Mouse (Mus musculus) right cerebral cortex, postnatal 10 days (tissue): ENCODE measurements around the gene Xpo6.

Experiments used
- DNase-seq, 2 experiments: peaks; one replicate each; pipeline ENCODE4 v3.0.0; 2021; ENCODE audit warnings: low spot score in 2 of 2

Gene Xpo6

DNA sequence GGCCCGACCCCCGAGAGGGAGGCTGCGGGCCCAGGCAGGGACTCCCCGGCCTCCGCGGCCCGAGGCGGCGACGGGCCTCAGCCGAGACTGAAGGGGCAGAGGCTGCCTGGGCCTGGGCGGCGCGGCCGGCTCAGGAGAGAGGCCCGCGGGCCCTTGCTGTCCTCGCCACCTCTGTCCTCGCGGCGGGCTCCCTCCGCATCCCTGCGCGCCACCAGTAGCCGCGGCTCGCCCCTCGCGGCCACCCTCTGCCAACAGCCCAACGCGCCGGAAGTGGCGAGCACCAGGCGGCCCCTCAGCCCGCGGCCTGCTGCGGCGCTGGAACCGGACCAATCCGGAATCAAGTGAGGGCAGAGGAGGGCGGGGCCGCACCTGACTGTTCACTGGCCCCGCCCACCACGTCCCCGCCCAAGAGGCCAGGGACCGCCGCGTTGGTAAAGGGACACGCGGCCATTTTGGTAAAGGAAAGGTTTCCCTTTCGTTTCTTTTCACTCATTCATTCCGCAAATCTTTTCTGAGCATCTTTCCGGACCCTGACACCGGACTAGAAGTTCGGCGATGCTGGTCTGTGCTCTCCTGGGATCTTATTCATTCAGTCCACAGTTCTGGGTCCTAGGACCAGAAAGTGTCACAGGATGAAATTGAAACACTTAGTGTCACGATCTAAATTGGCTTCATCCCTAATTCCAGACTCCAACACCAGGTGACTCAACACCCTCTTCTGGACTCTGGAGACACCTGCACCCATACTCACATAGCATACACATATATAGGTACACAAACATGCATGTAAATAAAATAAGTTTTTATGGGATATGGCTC is at the start of gene Xpo6:
TSS of gene Xpo6 (minus strand) at position 324 of the 819 bp plus-strand sequence.
- peak; percentile 98 for DNase-seq

DNA sequence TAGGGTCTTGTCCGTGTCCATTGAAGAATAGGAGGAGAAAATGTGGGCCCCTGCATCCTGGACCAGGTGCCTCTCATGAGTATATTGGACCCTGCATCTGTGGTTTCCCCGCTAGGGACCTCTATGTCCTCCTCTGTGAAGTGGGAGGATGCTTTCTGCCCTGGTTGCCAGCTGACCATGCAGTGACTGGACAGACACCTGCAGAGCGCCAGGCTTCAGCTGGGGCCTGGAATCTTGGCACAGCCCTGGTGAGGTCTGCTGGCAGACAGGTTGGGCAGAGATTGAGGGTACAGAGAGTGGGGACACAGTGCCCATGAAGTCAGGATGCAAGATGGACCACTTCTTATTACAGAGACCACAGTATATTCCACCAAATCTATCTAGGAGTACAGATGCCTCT is 49.7 kb upstream of the Xpo6 start:
- no peak for DNase-seq

DNA sequence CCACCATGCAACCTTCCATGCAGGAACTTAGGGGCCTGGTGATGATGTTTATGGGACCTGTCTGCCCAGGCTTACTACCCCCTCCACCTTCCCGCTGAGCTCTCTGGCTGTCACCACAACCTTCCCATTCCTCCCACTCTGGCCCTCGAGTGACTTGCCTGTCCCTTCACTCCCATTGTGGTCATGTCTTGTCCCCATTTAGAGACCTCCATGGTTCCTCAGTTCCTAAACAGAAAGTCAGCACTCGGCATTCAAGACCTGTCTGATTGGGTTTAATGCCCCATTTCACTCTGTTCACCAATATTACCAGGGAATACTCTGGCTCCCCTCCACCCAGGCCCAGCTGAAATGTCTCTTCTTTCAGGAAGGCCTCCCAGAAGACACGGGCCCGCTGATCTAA is 48.8 kb upstream of the Xpo6 start:
- DNase-seq = no peak

DNA sequence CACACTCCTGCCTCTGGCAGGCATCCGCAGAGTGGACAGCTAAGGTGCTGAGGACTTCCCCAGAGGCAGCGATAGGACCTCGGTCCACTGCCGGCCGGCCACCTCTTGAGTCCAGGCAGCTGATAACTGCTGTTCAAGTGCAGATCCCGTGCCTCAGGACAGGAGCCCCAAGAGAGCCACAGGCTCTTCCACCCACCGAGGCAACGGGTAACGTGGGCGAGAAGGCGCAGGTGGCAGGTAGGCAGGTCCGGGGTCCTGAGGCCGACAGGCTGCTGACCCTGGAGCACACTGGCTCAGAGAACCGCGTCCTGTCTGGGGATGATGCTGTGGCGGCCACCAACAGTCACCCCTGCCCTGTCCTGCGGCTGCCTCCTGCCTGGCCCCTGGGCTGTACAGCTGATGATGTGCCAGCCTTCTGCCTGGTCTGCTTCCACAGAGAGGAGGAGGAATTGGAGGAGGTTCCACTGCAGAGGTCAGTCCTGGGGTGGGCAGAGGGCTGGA is 48.4 kb upstream of the Xpo6 start:
- no peak for DNase-seq

DNA sequence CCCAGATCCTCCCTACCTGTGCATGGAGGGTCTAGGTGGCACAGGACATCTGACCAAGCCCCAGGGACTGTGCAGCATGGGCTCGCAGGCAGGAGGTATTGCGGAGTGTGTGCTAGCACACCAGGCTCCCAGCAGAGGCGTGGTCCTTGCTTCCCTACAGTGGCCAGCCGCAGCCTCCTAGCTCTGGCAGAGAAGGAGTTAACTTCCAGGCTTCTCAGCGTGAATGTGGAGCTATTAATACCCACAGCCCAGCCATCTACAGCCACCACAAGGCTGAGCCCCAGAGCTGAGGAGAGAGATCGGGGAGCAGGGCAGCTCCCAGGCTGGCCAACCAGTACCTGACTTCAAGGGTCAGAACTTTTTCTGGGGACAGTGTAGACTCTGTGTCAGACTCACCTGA is 47.8 kb upstream of the Xpo6 start:
- peak in 1 of 2 experiments; percentile 55 for DNase-seq

DNA sequence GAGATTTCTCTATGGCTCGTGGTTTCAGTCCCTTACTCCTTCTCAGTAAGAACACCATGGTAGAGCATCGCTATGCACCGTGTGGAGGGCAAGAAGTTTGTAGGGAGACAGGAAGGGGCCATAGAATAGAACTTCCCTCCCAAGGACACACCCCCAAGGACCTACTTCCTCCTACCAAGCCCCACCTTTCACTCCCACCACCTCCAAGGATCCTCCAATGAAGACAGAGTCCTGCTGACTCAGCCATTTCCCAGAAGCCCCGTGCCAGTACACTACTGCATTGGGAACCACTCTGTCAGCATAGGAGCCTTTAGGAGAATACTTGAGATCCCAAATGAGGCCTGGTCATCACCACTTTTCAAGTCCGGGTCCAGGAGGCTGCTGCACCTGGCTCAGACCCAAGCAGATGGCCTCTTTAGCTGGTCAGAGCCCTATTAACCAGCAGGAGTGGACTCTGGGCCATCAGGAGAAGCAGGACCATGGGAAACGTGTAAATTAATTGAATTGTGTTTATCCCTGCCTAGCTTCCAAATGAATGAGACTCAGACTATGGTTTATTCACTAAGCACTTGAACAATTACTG is 44.0 kb upstream of the Xpo6 start:
- DNase-seq = no peak

DNA sequence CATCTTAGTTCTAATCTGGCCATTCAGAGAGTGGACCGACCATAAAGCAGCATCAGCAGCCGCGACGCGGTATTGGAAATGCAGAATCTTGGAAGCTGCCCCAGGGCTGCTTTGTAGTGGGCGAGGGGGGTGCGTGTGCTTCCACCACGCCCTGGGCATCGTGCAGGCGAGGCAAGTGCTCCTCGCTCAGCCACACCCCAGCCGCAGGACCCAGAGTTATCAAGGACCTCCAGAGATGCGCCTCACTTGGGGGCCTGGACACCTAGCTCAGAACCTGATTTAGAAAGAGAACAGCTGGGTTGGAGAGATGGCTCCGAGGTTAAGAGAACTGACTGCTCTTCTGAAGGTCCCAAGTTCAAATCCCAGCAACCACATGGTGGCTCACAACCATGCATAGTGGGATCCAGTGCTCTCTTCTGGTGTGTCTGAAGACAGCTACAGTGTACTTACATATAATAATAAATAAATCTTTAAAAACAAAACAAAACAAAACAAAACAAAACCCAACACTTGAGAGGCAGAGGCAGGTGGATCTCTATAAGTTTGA is 40.6 kb upstream of the Xpo6 start:
- no peak for DNase-seq

DNA sequence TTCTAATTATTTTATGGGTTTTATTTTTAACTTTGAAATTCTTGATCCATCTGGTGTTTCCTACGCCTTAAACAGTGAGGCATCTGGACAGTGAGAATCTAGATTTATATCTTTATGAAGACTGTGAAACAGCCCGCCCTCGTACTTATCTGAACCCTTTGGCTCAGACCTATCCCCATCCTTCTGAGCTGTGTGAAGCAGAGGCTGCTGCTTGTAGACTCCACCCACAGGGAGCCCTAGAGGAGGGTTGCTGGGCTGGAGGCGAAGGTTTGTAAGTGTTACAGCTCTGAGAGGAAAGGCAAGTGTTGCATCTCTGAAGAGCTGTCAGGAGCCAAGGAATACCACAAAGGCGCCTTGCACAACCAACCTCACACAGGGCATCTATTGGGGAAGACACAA is 36.5 kb upstream of the Xpo6 start:
- peak; percentile 49 to 74 for DNase-seq

DNA sequence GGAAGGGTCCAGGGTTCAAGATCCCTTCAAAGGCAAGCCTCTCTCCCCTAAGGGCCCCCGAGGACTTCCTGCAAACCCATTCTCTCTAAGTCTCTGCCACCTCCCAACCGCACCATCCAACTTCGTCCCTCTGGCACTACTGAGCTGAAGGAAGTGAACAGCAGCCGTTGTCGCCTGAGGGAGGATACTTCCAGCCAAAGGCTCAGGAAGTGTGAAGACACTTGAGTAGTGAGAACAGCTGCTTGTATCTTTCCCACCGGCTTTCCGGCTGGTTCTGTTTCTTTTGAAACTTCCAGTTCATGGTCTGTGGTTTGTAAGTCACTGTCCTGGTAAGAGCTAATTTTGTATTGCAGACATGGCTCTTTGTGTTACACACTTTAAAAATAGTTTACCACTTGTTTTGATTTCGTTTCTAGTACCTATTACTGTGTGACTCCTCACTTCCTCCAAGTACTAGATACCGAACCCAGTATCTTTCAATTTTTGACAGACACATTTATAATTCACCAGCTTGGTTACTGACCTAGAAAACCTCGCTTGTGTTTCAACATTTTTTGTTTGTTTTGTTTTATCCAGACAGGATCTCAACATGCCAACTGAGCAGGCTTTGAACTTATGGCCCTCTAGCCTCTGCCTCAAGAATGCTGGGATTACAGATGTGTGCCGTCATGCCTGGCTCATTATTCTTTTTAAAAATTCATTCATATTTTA is 35.9 kb upstream of the Xpo6 start:
- DNase-seq = peak; percentile 65 to 76

DNA sequence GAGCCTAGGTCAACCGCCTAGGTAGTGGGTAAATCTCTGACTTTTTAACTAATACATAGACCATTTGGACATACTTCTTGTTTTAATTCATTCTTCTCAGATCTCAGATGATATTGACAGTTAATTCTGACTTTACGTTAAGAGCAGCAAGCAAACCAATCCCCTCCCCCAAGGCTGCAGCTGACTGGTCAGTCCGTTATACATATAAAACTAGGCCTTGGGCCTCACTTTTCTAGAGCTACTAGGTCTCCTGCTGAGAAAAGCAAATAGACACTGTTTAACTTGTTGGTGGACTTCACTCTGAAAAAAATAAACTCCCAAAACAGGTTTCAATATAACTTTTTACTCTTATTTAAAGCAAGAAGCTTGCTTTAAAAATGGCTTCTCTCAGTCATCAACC is 34.3 kb upstream of the Xpo6 start:
- no peak for DNase-seq

DNA sequence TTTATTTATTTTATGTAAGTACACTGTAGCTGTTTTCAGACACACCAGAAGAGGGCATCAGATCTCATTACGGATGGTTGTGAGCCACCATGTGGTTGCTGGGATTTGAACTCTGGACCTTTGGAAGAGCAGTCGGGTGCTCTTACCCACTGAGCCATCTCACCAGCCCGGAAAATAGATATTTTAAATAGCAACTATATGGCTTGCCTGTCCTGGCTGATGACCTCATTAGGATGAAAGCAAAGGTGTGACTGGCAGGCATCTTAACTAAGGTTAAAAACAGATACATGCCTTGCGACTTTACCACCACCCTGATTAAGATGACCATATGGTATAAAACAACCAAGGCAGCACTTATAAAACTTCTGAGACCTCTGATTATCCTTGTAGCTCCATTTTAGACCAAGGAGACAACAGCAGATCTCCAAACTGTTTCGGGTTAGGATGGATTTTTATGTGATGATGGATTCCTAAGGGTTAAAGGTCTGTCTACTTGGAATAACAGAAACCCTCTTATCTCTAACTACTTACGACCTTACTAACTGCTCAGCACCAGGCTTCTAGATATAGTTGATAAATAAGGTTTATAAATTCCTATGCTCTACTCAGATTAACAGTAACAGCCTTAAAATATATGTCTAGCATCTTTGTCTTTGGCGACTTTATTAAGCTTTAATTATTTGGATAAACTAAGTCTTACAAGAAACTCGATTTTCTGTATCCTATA is 32.2 kb upstream of the Xpo6 start:
- no peak for DNase-seq

DNA sequence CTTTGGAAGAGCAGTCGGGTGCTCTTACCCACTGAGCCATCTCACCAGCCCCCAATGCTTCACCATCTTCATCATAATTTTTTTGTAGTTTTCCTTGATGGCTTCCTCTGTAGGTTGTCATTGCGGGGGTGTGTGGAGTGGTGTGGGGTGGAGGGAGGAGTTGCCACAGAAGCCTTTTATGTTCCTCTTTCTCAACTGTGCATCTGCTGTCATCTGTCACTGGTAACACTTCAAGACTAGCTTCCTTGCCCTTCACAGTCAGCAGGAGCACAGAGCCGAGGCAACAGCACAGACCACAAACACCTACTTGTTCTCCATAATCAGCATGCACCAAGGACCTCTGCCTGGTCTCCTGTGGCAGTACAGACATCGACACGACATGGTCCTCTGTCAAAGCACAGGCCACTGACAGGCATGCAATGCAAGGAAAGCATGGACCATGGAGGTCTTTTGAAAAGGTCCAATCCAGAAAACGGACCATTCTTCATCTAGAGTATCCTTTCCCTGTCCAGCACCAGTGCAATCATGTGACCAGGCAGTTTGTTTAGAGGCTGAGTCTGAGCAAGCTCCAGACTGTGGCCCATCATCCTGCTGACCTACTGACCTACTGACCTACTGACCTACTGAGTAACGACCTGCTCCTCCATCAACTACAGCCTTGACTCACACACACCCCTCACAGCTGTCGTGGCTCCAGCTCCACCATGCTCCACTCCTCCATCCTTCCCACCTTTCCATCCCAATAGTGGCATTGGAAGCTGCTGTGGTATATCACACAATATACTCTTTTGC is 30.3 kb upstream of the Xpo6 start:
- no peak for DNase-seq

DNA sequence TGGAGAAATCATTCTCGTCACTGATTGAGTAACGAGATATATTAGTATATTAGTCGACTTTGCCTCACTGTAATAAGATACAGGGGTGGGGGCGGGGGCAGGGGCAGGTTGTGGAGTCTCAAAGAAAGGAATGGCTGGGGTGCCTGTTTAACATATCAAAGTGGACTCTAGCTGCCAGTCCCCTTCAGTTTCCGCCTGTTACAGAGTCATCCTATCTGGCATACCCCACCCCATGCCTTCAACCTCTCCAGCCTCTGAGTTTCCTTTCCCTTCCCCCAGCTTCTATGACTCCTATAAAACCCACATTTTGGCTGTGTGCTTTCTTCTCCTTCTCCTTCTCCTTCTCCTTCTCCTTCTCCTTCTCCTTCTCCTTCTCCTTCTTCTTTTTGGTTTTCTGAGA is 25.8 kb upstream of the Xpo6 start:
- no peak for DNase-seq

DNA sequence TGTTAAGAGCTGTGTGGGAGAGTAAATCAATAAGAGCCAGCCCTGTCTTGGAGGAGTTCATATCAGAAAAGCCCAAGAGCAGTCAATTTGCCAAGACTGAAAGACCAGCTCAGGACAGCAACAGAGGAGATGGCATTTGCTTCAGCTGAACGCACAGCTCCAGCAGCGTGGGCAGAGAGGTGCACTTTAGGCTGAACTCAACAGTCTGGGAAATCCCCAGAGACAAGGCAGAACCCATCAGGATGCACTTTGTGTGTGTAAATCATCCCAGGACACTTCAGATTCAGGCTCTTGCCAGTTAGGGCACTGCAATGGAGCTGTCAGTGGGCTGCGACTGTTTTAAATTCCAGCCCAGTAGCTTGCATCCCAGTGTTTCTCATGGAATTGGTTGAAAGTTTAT is 22.5 kb upstream of the Xpo6 start:
- no peak for DNase-seq

DNA sequence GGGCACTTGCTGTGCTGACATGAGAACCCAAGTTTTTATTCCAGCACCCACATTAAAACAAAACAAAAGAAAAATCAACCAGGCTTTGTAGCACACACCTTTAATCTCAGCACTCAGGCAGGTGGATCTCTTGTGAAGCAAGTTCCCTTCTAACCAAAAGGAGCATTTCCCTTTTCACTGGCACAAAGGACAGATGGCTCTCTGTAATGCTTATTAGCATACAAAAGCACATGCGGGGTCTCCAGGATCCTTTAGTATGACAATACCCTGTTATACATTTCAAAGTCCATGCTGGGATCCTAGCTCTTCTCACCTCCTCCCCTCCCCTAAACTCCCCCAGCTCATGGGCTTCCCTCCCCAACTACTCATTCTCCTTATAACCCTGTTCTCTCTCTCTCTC is 20.3 kb upstream of the Xpo6 start:
- DNase-seq = no peak

DNA sequence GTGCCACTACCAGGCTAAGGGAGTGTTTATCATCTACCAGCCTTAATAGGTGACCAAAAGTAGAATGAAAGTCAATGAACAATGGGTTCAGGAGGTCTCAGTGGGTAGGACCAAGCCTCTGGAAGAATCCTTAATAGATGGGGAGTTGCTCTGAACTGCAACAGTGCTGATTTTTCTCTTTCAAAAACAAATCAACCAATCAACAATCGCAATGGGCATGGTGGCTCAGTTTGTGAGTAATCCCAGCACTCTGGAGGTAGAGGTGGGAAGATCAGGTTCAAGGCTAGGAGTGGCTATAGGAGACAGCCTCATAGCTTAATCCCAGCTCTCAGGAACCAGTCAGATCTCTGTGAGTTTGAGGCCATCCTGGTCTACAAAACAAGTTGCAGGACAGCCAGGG is 18.0 kb upstream of the Xpo6 start:
- DNase-seq = no peak

DNA sequence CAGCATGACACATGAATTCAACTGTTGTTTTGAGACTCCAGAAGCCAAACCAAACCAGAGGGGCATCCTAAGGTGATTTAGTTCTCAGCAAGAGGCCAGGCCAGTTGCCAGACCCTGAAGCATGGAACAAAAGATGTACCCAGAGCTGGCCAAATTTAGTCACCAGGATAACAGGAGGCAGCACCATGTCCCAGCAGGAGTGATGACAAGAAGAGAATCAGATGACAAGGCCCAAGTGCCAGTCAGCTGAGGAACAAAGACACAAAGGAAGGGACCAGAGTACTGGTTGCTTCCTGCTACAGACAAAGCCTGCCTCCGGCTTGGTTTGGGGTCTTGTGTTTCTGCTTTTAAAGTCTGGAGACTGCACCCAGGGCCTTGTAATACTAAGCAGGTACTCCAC is 16.6 kb upstream of the Xpo6 start:
- DNase-seq = no peak

DNA sequence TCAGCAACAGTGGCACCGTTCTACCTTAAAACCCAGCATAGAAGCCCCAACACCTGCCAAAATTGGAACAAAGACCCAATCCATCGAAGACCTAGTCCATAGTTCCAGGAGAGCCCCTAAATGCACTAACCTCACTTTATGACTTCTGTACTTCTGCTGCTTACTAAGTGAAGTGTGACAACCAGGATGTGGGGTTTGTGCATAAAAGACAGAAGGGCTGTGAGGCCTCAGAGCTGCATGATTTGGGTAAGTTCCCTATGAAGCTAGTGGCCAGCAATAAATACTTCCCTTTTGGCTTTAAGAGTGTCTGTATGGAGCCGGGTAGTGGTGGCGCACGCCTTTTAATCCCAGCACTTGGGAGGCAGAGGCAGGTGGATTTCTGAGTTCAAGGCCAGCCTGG is 10.6 kb upstream of the Xpo6 start:
- DNase-seq = no peak

DNA sequence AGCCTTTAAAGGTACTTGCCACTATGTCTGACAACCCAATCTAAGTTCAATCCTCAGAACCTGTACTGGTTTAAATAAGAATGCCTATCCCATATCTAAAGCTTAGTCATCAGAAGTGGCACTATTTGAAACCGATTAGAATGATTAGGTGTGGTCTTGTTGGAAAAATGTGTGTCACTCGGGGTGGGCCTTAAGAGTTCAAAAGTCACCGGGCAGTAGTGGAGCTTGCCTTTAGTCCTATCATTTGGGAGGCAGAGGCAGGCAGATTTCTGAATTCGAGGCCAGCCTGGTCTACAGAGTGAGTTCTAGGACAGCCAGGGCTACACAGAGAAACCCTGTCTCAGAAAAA is 670 bp upstream of the Xpo6 start:
- DNase-seq = no peak

DNA sequence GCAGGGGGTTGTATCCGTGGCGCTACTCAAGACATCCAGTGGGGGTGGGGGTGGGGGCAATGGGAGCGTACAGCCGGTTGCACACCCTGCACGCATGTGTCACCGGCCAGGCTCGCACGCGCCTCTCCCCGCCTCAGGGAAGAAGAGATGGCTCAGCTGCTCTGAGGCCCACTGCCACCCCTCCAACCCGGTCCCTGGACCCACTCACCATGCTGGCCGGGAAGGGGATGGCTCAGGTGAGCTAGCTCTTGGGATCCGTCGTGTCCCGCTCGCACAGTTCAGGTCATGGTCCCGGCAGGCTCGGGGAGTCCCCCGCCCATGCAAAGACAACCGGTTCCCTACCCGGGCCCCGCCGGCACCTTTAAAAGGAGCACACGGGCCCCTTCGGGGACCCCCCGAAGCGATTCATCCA is 604 bp downstream of the Xpo6 start:
- peak; percentile 58 to 66 for DNase-seq

DNA sequence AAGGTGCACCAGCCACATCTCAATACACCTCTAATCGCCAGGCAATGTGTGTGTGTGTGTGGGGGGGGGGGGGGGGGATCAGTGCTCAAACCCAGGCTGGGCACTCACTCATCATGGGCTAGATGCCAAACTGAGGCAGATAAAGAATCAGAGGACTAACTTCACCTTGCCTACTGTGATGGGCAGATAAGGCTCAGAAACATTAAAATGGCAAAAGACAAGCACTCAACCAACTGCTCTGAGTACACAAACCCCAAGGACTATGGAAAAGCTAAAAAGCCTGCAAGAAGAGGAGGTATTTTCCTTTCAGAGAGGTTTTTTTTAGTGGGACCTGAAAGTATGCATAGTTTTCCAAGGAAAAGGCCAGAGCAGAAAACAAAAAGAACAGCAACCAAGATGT is 1.4 kb downstream of the Xpo6 start:
- no peak for DNase-seq
